Mouse (Mus musculus): ENCODE results near the gene Nrf1. TPM values are rescaled to one million over a fixed set of nuclear protein-coding genes. Genes with fewer than 3 reads are reported as not detected.

Gene Nrf1
- polyA plus RNA-seq, 1 experiment: 27.0 TPM

- H3K27ac ChIP-seq (ENCODE audit: control insufficient read depth, insufficient read depth, low read depth, low read length): no peak overlapping the region
- H3K4me3 ChIP-seq (ENCODE audit: control insufficient read depth, low read depth, low read length): no peak overlapping the region
- no peaks in the 10 kb centered on the region for H3K27me3 ChIP-seq (ENCODE audit: control insufficient read depth, insufficient read depth, low read length)
- no peaks in the 10 kb centered on the region for H3K4me1 ChIP-seq (ENCODE audit: control insufficient read depth, insufficient read depth, low read length)
- TF ChIP-seq CTCF (IDR thresholded peaks at IDR 0.05; ENCODE audit: control insufficient read depth, insufficient read depth, insufficient replicate concordance, low read depth, low read length): no peak
- TF ChIP-seq POLR2A (IDR thresholded peaks at IDR 0.05; ENCODE audit: control insufficient read depth, low read depth, low read length): no peak
- no peaks in the 10 kb centered on the region; the same call in 1 of the 2 replicates for H3K36me3 ChIP-seq (ENCODE audit: control insufficient read depth, insufficient read depth, low read length)
Measured at GRCm38 (mm10) chr6:30121600-30121999, 73.8 kb downstream of the Nrf1 start.

- no peaks in the 10 kb centered on the region for H3K4me1 ChIP-seq (ENCODE audit: control insufficient read depth, insufficient read depth, low read length)
- no peak overlapping the region for H3K27ac ChIP-seq (ENCODE audit: control insufficient read depth, insufficient read depth, low read depth, low read length)
- H3K4me3 ChIP-seq (ENCODE audit: control insufficient read depth, low read depth, low read length): no peak overlapping the region
- no peaks in the 10 kb centered on the region for H3K27me3 ChIP-seq (ENCODE audit: control insufficient read depth, insufficient read depth, low read length)
- H3K36me3 ChIP-seq (ENCODE audit: control insufficient read depth, insufficient read depth, low read length): no peaks in the 10 kb centered on the region; the same call in 1 of the 2 replicates
- TF ChIP-seq CTCF (IDR thresholded peaks at IDR 0.05; ENCODE audit: control insufficient read depth, insufficient read depth, insufficient replicate concordance, low read depth, low read length) (no peak), POLR2A (IDR thresholded peaks at IDR 0.05; ENCODE audit: control insufficient read depth, low read depth, low read length) (no peak)
Measured at GRCm38 (mm10) chr6:30123391-30123790, 75.6 kb downstream of the Nrf1 start.

GRCm38 (mm10) chr6:30126060-30126459, 78.3 kb downstream of the Nrf1 start:
- no peaks in the 10 kb centered on the region for H3K36me3 ChIP-seq (ENCODE audit: control insufficient read depth, insufficient read depth, low read length)
- H3K4me1 ChIP-seq (ENCODE audit: control insufficient read depth, insufficient read depth, low read length): no peaks in the 10 kb centered on the region
- no peak for TF ChIP-seq POLR2A (IDR thresholded peaks at IDR 0.05; ENCODE audit: control insufficient read depth, low read depth, low read length)
- TF ChIP-seq CTCF (IDR thresholded peaks at IDR 0.05; ENCODE audit: control insufficient read depth, insufficient read depth, insufficient replicate concordance, low read depth, low read length): no peak
- H3K27ac ChIP-seq (ENCODE audit: control insufficient read depth, insufficient read depth, low read depth, low read length): no peak overlapping the region
- no peak overlapping the region for H3K4me3 ChIP-seq (ENCODE audit: control insufficient read depth, low read depth, low read length)
- H3K27me3 ChIP-seq (ENCODE audit: control insufficient read depth, insufficient read depth, low read length): no peaks in the 10 kb centered on the region

- no peaks in the 10 kb centered on the region for H3K36me3 ChIP-seq (ENCODE audit: control insufficient read depth, insufficient read depth, low read length)
- TF ChIP-seq CTCF (IDR thresholded peaks at IDR 0.05; ENCODE audit: control insufficient read depth, insufficient read depth, insufficient replicate concordance, low read depth, low read length) (no peak), POLR2A (IDR thresholded peaks at IDR 0.05; ENCODE audit: control insufficient read depth, low read depth, low read length) (no peak)
- no peaks in the 10 kb centered on the region for H3K27me3 ChIP-seq (ENCODE audit: control insufficient read depth, insufficient read depth, low read length)
- H3K4me1 ChIP-seq (ENCODE audit: control insufficient read depth, insufficient read depth, low read length): no peaks in the 10 kb centered on the region
- H3K4me3 ChIP-seq (ENCODE audit: control insufficient read depth, low read depth, low read length): no peak overlapping the region
- no peak overlapping the region for H3K27ac ChIP-seq (ENCODE audit: control insufficient read depth, insufficient read depth, low read depth, low read length)
Measured at GRCm38 (mm10) chr6:30126766-30127165, 79.0 kb downstream of the Nrf1 start.

- Histone ChIP-seq H3K36me3 (ENCODE audit: control insufficient read depth, insufficient read depth, low read length) (no peaks in the 10 kb centered on the region), H3K27me3 (ENCODE audit: control insufficient read depth, insufficient read depth, low read length) (no peaks in the 10 kb centered on the region), H3K4me3 (ENCODE audit: control insufficient read depth, low read depth, low read length) (no peak overlapping the region), H3K4me1 (ENCODE audit: control insufficient read depth, insufficient read depth, low read length) (no peaks in the 10 kb centered on the region), H3K27ac (ENCODE audit: control insufficient read depth, insufficient read depth, low read depth, low read length) (no peak overlapping the region)
- TF ChIP-seq POLR2A (IDR thresholded peaks at IDR 0.05; ENCODE audit: control insufficient read depth, low read depth, low read length) (no peak), CTCF (IDR thresholded peaks at IDR 0.05; ENCODE audit: control insufficient read depth, insufficient read depth, insufficient replicate concordance, low read depth, low read length) (no peak)
Measured at GRCm38 (mm10) chr6:30132399-30132798, 84.6 kb downstream of the Nrf1 start.

- no peaks in the 10 kb centered on the region for H3K36me3 ChIP-seq (ENCODE audit: control insufficient read depth, insufficient read depth, low read length)
- H3K4me3 ChIP-seq (ENCODE audit: control insufficient read depth, low read depth, low read length): no peak overlapping the region
- no peak overlapping the region for H3K27ac ChIP-seq (ENCODE audit: control insufficient read depth, insufficient read depth, low read depth, low read length)
- H3K4me1 ChIP-seq (ENCODE audit: control insufficient read depth, insufficient read depth, low read length): no peaks in the 10 kb centered on the region
- no peaks in the 10 kb centered on the region for H3K27me3 ChIP-seq (ENCODE audit: control insufficient read depth, insufficient read depth, low read length)
- TF ChIP-seq POLR2A (IDR thresholded peaks at IDR 0.05; ENCODE audit: control insufficient read depth, low read depth, low read length) (no peak), CTCF (IDR thresholded peaks at IDR 0.05; ENCODE audit: control insufficient read depth, insufficient read depth, insufficient replicate concordance, low read depth, low read length) (no peak)
Measured at GRCm38 (mm10) chr6:30135590-30135989, 87.8 kb downstream of the Nrf1 start.

GRCm38 (mm10) chr6:30137227-30137626, 89.4 kb downstream of the Nrf1 start:
- H3K27ac ChIP-seq (ENCODE audit: control insufficient read depth, insufficient read depth, low read depth, low read length): no peak overlapping the region
- H3K36me3 ChIP-seq (ENCODE audit: control insufficient read depth, insufficient read depth, low read length): no peaks in the 10 kb centered on the region
- TF ChIP-seq POLR2A (IDR thresholded peaks at IDR 0.05; ENCODE audit: control insufficient read depth, low read depth, low read length) (no peak), CTCF (IDR thresholded peaks at IDR 0.05; ENCODE audit: control insufficient read depth, insufficient read depth, insufficient replicate concordance, low read depth, low read length) (no peak)
- no peaks in the 10 kb centered on the region for H3K4me1 ChIP-seq (ENCODE audit: control insufficient read depth, insufficient read depth, low read length)
- no peak overlapping the region for H3K4me3 ChIP-seq (ENCODE audit: control insufficient read depth, low read depth, low read length)
- H3K27me3 ChIP-seq (ENCODE audit: control insufficient read depth, insufficient read depth, low read length): no peaks in the 10 kb centered on the region

All from testis, adult 2 months (tissue).